Mouse (Mus musculus): ENCODE data around the gene Ago4. TPM values are rescaled to one million over a fixed set of nuclear protein-coding genes. Genes with fewer than 3 reads are reported as not detected.

The Ago4 gene
- total and polyA plus RNA-seq, 3 experiments, result 0.42 to 1.8 TPM; not detected in 1

DNA sequence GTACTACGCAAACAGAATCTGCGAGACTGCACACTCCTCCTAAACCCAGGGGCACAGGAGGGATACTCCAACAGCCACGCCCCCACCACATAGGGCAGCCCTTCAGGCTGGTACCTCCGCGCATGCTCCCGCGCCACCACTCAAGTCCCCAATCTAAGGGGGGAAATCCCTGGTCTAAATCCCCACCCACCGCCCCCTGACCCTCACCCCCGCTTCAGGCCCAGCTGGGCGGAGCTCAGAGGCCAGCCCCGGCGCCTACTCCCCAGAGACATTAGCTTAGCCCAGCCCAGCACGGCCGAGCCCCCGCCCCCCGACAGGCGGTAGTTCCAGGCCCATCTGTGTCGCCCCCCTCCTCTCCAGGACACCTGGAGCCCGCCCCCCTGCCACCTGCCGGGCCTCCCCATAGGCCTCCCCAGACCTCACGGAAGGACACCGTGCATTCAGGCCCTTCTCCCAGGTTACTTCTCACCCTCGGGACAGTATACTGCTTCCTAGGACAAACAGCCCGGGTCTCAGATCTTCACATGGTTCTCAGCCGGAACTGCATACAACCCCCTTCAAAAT lies 65.5 kb downstream of the Ago4 start (continued):
- no peak for TF ChIP-seq MAFK (IDR thresholded peaks at IDR 0.05; ENCODE audit: borderline replicate concordance, low read depth, low read length)
- TF ChIP-seq USF1 (IDR thresholded peaks at IDR 0.05; ENCODE audit: low read depth, low read length), result 0 out of 2 replicates have a peak, but pooled peaks have one; percentile 5

DNA sequence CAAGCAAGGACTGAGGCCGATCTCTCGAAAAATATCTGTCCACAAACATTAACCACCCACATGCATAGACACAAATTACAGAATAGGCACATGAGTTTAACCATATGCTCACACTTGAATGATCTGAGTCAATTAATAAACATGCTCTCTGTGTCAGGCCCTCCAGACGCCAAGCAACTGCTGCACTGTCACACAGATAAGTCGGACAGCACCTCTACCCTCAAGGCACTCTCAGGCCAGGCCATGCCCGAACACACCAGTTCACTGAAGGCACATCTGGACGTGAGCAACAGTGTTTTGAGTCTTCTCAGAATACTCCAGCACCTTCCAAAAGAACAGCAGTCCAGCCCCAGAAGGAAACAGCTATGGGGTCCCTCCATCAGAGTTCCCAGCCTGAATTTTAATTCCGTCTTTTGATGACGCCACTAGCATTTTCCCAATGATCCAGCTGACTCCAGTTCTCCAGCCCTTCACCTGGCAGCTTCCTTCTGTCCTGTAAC lies 67.0 kb downstream of the Ago4 start:
- H3K4me1 ChIP-seq (ENCODE audit: control insufficient read depth in 1 of 2, insufficient read depth in 2 of 2, low read length in 2 of 2), result peaks cover 0 to 23% of the 10 kb centered on the region in 2 experiments
- TF ChIP-seq ZC3H11A (IDR thresholded peaks at IDR 0.05; ENCODE audit: low read depth, low read length), result no peak
- no peak for TF ChIP-seq TCF12 (IDR thresholded peaks at IDR 0.05; ENCODE audit: low read depth, low read length)
- no peak for TF ChIP-seq JUND (IDR thresholded peaks at IDR 0.05; ENCODE audit: low read depth, low read length)
- no peak overlapping the region for H3K4me3 ChIP-seq (ENCODE audit: control insufficient read depth in 1 of 2, insufficient read depth in 1 of 2, low read depth in 2 of 2, low read length in 2 of 2)
- H3K36me3 ChIP-seq (ENCODE audit: control insufficient read depth in 1 of 2, insufficient read depth in 2 of 2, low read length in 2 of 2), result peaks cover 0 to 11% of the 10 kb centered on the region in 2 experiments; a peak in 2 of 4 replicates
- H3K79me2 ChIP-seq (ENCODE audit: control insufficient read depth, insufficient read depth, low read length, poor library complexity), result peaks cover 11% of the 10 kb centered on the region
- H3K27ac ChIP-seq (ENCODE audit: control insufficient read depth, low read depth, low read length), result no peak overlapping the region
- no peaks in the 10 kb centered on the region for H3K27me3 ChIP-seq (ENCODE audit: control insufficient read depth in 1 of 2, insufficient read depth in 2 of 2, low read length in 2 of 2)
- H3K9me3 ChIP-seq (replicated peaks; ENCODE audit: insufficient read depth, low read length), result no peaks in the 10 kb centered on the region
- DNase-seq (ENCODE audit: low read depth, low spot score), result no peak
- H3K9ac ChIP-seq (ENCODE audit: control insufficient read depth, low read depth, low read length, poor library complexity, severe bottlenecking), result no peak overlapping the region

DNA sequence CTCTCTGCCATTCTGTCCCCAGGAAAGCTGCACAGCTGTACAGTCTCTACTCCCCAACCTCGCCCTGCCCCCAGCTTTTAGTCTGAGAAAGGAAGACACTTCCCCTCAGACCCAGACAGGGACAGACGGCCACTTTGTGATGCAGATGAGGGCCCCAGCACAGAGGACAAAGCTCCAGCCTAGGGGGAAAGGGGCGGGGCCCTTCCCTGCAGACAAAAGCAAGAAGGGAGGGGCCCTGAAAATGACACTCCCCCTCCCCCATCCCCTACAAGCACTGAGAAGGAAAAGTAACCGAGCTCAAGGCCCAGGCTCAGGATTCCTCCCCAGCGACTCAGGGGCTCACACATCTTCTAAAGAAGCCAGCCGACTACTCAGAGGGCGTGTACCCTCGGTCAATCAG lies 67.4 kb downstream of the Ago4 start:
- H3K4me1 ChIP-seq (ENCODE audit: control insufficient read depth in 1 of 2, insufficient read depth in 2 of 2, low read length in 2 of 2), result peaks cover 0 to 23% of the 10 kb centered on the region in 2 experiments
- no peak overlapping the region for H3K27ac ChIP-seq (ENCODE audit: control insufficient read depth, low read depth, low read length)
- TF ChIP-seq ELF1 (IDR thresholded peaks at IDR 0.05; ENCODE audit: low read depth, low read length) (no peak), MEF2A (IDR thresholded peaks at IDR 0.05; ENCODE audit: extremely low read depth, insufficient replicate concordance, low read depth, low read length, poor library complexity, severe bottlenecking) (no peak), SMC3 (IDR thresholded peaks at IDR 0.05; ENCODE audit: low read depth, low read length) (no peak), JUND (IDR thresholded peaks at IDR 0.05; ENCODE audit: low read depth, low read length) (no peak), E2F4 (IDR thresholded peaks at IDR 0.05; ENCODE audit: borderline replicate concordance, low read depth, low read length) (no peak), HCFC1 (IDR thresholded peaks at IDR 0.05; ENCODE audit: low read depth, low read length) (no peak), POLR2AphosphoS5 (IDR thresholded peaks at IDR 0.05; ENCODE audit: borderline replicate concordance, low read depth, low read length) (no peak), CHD1 (IDR thresholded peaks at IDR 0.05; ENCODE audit: low read depth, low read length) (no peak), MXI1 (IDR thresholded peaks at IDR 0.05; ENCODE audit: low read depth, low read length) (no peak), ZC3H11A (IDR thresholded peaks at IDR 0.05; ENCODE audit: low read depth, low read length) (no peak), KAT2A (conservative IDR thresholded peaks at IDR 0.05; ENCODE audit: low read depth, low read length) (no peak), ZKSCAN1 (IDR thresholded peaks at IDR 0.05; ENCODE audit: low read depth, low read length) (no peak), POLR2AphosphoS2 (IDR thresholded peaks at IDR 0.05; ENCODE audit: low read length) (no peak)
- no peaks in the 10 kb centered on the region for H3K27me3 ChIP-seq (ENCODE audit: control insufficient read depth in 1 of 2, insufficient read depth in 2 of 2, low read length in 2 of 2)
- DNase-seq (ENCODE audit: low read depth, low spot score), result no peak
- H3K79me2 ChIP-seq (ENCODE audit: control insufficient read depth, insufficient read depth, low read length, poor library complexity), result peaks cover 11% of the 10 kb centered on the region
- H3K4me3 ChIP-seq (ENCODE audit: control insufficient read depth in 1 of 2, insufficient read depth in 1 of 2, low read depth in 2 of 2, low read length in 2 of 2), result no peak overlapping the region
- H3K9ac ChIP-seq (ENCODE audit: control insufficient read depth, low read depth, low read length, poor library complexity, severe bottlenecking), result no peak overlapping the region
- peaks cover 0 to 11% of the 10 kb centered on the region in 2 experiments; a peak in 2 of 4 replicates for H3K36me3 ChIP-seq (ENCODE audit: control insufficient read depth in 1 of 2, insufficient read depth in 2 of 2, low read length in 2 of 2)
- H3K9me3 ChIP-seq (replicated peaks; ENCODE audit: insufficient read depth, low read length), result no peaks in the 10 kb centered on the region
